Mouse (Mus musculus): ENCODE results near the gene Eif4h.

Eif4h gene

GRCm38 (mm10) chr5:134604376-134604775 is 34.9 kb downstream of the Eif4h start:
- no peak for DNase-seq

GRCm38 (mm10) chr5:134597711-134598110 is 41.6 kb downstream of the Eif4h start:
- no peak for DNase-seq

GRCm38 (mm10) chr5:134593093-134593492 is 46.2 kb downstream of the Eif4h start:
- no peak for DNase-seq

- DNase-seq: peak; percentile 42
These were observed 47.2 kb downstream of the Eif4h start for GRCm38 (mm10) chr5:134592026-134592581.

- no peak for DNase-seq
These were observed 49.4 kb downstream of the Eif4h start for GRCm38 (mm10) chr5:134589900-134590299.

GRCm38 (mm10) chr5:134584798-134585197 is 54.5 kb downstream of the Eif4h start:
- DNase-seq: no peak

GRCm38 (mm10) chr5:134583884-134584213 is 55.4 kb downstream of the Eif4h start:
- DNase-seq: no peak

- peak; percentile 39 for DNase-seq
These were observed 56.0 kb downstream of the Eif4h start for GRCm38 (mm10) chr5:134583006-134583883.

- DNase-seq: peak; percentile 97
These were observed 56.9 kb downstream of the Eif4h start for GRCm38 (mm10) chr5:134582221-134582907.

- DNase-seq: peak; percentile 80
These were observed 58.1 kb downstream of the Eif4h start, which contains the start of gene Rfc2 for GRCm38 (mm10) chr5:134581146-134581545. Gene Rfc2, plus strand, starts transcription at chr5:134581366.

- DNase-seq: no peak
These were observed 60.2 kb downstream of the Eif4h start for GRCm38 (mm10) chr5:134579135-134579534.

- DNase-seq: no peak
These were observed 61.8 kb downstream of the Eif4h start for GRCm38 (mm10) chr5:134577534-134577933.

GRCm38 (mm10) chr5:134576517-134577220 is 62.6 kb downstream of the Eif4h start:
- DNase-seq: no peak

GRCm38 (mm10) chr5:134575833-134576232 is 63.5 kb downstream of the Eif4h start:
- no peak for DNase-seq

GRCm38 (mm10) chr5:134572508-134573214 is 66.6 kb downstream of the Eif4h start:
- peak; percentile 67 for DNase-seq

- peak; percentile 83 for DNase-seq
These were observed 67.4 kb downstream of the Eif4h start for GRCm38 (mm10) chr5:134571730-134572507.
